Mouse (Mus musculus): ENCODE measurements at regions not wholly inside any gene's neighbourhood (a gene's known extent, or its start where the extent isn't known, plus 50 kb on each side); places are given as distances from the start of the nearest gene placed in this dataset.

GRCm38 (mm10) chr1:64220040-64220439 is 98.0 kb upstream of the Klf7 start:
- no peak for ATAC-seq (replicated peaks; ENCODE audit: poor library complexity, severe bottlenecking)

- ATAC-seq (replicated peaks; ENCODE audit: poor library complexity, severe bottlenecking): no peak
Measured at GRCm38 (mm10) chr1:64215646-64216045, 93.6 kb upstream of the Klf7 start.

- no peak for ATAC-seq (replicated peaks; ENCODE audit: poor library complexity, severe bottlenecking)
Measured at GRCm38 (mm10) chr1:64209131-64209530, 87.0 kb upstream of the Klf7 start.

- no peak for ATAC-seq (replicated peaks; ENCODE audit: poor library complexity, severe bottlenecking)
Measured at GRCm38 (mm10) chr1:64200387-64201023, 78.4 kb upstream of the Klf7 start.

GRCm38 (mm10) chr1:64198781-64199180 is 76.7 kb upstream of the Klf7 start:
- ATAC-seq (replicated peaks; ENCODE audit: poor library complexity, severe bottlenecking): peak; percentile 76

GRCm38 (mm10) chr1:64198322-64198721 is 76.2 kb upstream of the Klf7 start:
- peak; percentile 77 for ATAC-seq (replicated peaks; ENCODE audit: poor library complexity, severe bottlenecking)

GRCm38 (mm10) chr1:64195970-64196491 is 73.9 kb upstream of the Klf7 start:
- ATAC-seq (replicated peaks; ENCODE audit: poor library complexity, severe bottlenecking): no peak

GRCm38 (mm10) chr1:64195294-64195693 is 73.2 kb upstream of the Klf7 start:
- ATAC-seq (replicated peaks; ENCODE audit: poor library complexity, severe bottlenecking): no peak

GRCm38 (mm10) chr1:64193150-64193838 is 71.2 kb upstream of the Klf7 start:
- ATAC-seq (replicated peaks; ENCODE audit: poor library complexity, severe bottlenecking): peak; percentile 31; the same call in 1 of the 2 replicates

GRCm38 (mm10) chr1:64192736-64193135 is 70.7 kb upstream of the Klf7 start:
- no peak for ATAC-seq (replicated peaks; ENCODE audit: poor library complexity, severe bottlenecking)

GRCm38 (mm10) chr1:64191242-64192220 is 69.4 kb upstream of the Klf7 start:
- peak; percentile 29 for ATAC-seq (replicated peaks; ENCODE audit: poor library complexity, severe bottlenecking)

GRCm38 (mm10) chr1:64190705-64191104 is 68.6 kb upstream of the Klf7 start:
- no peak for ATAC-seq (replicated peaks; ENCODE audit: poor library complexity, severe bottlenecking)

GRCm38 (mm10) chr1:64190097-64190496 is 68.0 kb upstream of the Klf7 start:
- no peak for ATAC-seq (replicated peaks; ENCODE audit: poor library complexity, severe bottlenecking)

GRCm38 (mm10) chr1:64189471-64189870 is 67.4 kb upstream of the Klf7 start:
- peak; percentile 94 for ATAC-seq (replicated peaks; ENCODE audit: poor library complexity, severe bottlenecking)

- ATAC-seq (replicated peaks; ENCODE audit: poor library complexity, severe bottlenecking): no peak
Measured at GRCm38 (mm10) chr1:64187796-64188513, 65.9 kb upstream of the Klf7 start.

- no peak for ATAC-seq (replicated peaks; ENCODE audit: poor library complexity, severe bottlenecking)
Measured at GRCm38 (mm10) chr1:64173708-64174107, 51.6 kb upstream of the Klf7 start.

GRCm38 (mm10) chr1:64172122-64172521 is 50.0 kb upstream of the Klf7 start:
- ATAC-seq (replicated peaks; ENCODE audit: poor library complexity, severe bottlenecking): no peak
